Mouse (Mus musculus): ENCODE results near the gene Fcf1. TPM values are rescaled to one million over a fixed set of nuclear protein-coding genes. Genes with fewer than 3 reads are reported as not detected.

Gene Fcf1
- 89.0 and 100 TPM in 2 replicates for polyA plus RNA-seq (2011; ENCODE audit: insufficient read length, low read depth, missing spikeins)

DNA sequence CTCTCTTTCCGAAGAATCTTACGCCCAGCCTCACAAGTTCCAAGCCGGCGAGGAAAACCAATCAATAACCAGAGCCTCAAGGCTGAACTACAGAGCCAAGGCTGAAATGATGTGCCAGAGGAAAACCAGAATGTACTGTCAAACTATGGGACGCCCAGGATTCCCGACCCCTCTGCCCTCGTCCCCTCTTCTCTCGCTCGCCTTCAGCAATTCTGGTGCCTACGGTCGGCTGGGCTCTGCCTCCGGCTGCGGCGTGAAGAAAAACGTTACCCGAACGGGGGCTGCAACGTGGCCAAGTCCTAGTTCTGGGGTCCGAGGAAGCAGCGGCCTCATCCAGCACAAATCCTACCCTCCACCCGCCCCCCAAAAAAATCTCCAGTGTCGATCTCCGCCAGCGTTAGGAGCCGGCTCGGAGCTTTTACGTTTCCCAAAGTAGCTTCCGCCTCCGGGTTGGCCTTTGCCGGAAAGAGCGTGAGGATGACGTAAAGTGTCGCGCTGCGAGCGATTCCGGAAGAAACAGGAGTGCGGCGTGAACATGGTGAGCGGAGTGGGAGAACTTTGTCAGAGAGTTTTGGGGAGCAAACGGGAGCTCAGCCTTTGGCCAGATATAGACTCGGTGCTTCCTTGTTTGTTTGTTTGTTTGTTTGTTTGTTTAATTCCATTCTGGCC is at the start of gene Fcf1, which contains the start of gene Arel1:
TSS of gene Fcf1 (plus strand) at position 470 of the 669 bp plus-strand sequence.
TSS of gene Arel1 (minus strand) at position 473 of the 669 bp plus-strand sequence.
- H3K4me3 ChIP-seq (ENCODE audit: insufficient read depth, low read length), result peak within 1 kb of the TSS; percentile 96
- no peak within 1 kb of the TSS for H3K27ac ChIP-seq (ENCODE audit: insufficient read depth, low read length)
- no peaks in the 10 kb centered on the region for H3K4me1 ChIP-seq (ENCODE audit: control insufficient read depth, insufficient read depth, low read length)
- TF ChIP-seq CTCF (IDR thresholded peaks at IDR 0.05; ENCODE audit: borderline replicate concordance, insufficient read depth, low read length), result no peak
- TF ChIP-seq POLR2A (IDR thresholded peaks at IDR 0.05; ENCODE audit: low read depth, low read length), result peak; percentile 72

DNA sequence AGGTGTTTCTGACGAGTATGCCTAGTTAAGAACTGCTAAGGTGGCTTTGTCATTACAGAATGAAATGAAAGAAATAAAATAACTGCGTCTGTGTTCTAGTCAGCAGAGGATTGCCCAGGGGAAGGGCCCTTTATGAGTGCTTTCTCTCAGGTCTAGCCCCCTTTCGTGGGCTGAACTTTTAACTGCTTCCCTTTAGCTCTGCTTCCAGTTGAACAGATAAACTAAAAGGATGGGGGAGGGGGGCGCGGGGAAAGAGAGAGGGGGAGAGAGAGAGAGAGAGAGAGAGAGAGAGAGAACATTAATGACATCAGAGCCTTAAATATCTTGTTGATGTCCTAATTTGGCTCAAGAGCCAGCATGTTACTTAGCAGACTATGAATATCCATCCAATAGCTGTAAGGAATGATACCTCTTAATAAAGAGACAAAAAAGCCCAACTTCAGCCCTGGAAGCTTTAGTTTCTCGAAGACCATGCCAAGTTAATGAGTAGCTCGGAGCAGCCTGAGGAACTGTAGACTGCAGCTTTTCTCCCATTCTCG is 48.7 kb upstream of the Fcf1 start:
- no peak for TF ChIP-seq CTCF (IDR thresholded peaks at IDR 0.05; ENCODE audit: borderline replicate concordance, insufficient read depth, low read length)
- no peak for TF ChIP-seq POLR2A (IDR thresholded peaks at IDR 0.05; ENCODE audit: low read depth, low read length)
- Histone ChIP-seq H3K27ac (ENCODE audit: insufficient read depth, low read length) (no peak overlapping the region), H3K4me3 (ENCODE audit: insufficient read depth, low read length) (no peak overlapping the region), H3K4me1 (ENCODE audit: control insufficient read depth, insufficient read depth, low read length) (peaks cover 2% of the 10 kb centered on the region; the same call in 1 of the 2 replicates)

DNA sequence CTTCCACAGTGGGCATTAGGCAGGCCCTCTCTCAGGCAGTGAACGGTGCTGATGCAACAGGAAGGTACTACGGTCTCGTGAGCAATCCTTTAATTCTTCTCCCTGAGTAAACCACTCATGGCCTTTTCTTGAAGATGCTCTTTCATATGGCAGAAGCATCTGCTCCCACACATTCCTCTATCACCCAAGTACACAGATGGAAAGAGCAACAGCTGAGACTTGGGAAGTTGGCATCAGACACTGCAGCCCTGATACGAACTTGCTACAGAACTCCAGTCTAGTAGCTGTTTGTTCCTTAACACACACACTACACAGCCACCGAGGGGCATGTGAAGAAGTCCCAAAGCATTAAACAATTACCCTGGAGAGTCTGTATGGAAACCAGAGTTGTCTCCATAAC is 46.4 kb upstream of the Fcf1 start:
- no peak overlapping the region for H3K27ac ChIP-seq (ENCODE audit: insufficient read depth, low read length)
- peaks cover 2% of the 10 kb centered on the region; the same call in 1 of the 2 replicates for H3K4me1 ChIP-seq (ENCODE audit: control insufficient read depth, insufficient read depth, low read length)
- H3K4me3 ChIP-seq (ENCODE audit: insufficient read depth, low read length), result no peak overlapping the region
- TF ChIP-seq POLR2A (IDR thresholded peaks at IDR 0.05; ENCODE audit: low read depth, low read length) (no peak), CTCF (IDR thresholded peaks at IDR 0.05; ENCODE audit: borderline replicate concordance, insufficient read depth, low read length) (no peak)

DNA sequence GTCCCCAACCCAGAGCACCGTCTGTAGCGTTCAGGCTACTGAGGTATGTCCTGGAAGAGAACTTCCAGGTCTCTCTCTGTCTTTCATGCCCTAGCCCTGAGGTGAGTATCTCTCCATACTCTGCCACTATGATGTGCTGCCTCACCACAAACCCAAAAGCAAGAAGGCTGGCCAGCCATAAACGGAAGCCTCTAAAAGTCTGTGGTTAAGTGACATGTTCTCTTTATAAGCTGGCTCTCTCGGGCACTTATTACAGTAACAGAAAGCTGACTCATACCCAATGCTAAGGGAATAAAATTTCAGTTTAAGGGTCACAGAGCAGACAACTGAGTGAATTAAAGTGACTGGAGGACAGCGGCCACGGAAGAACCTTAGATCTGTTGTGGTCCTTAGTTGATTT is 44.2 kb upstream of the Fcf1 start:
- H3K4me1 ChIP-seq (ENCODE audit: control insufficient read depth, insufficient read depth, low read length), result no peaks in the 10 kb centered on the region
- H3K4me3 ChIP-seq (ENCODE audit: insufficient read depth, low read length), result no peak overlapping the region
- H3K27ac ChIP-seq (ENCODE audit: insufficient read depth, low read length), result no peak overlapping the region; the same call in 1 of the 2 replicates
- TF ChIP-seq CTCF (IDR thresholded peaks at IDR 0.05; ENCODE audit: borderline replicate concordance, insufficient read depth, low read length) (no peak), POLR2A (IDR thresholded peaks at IDR 0.05; ENCODE audit: low read depth, low read length) (no peak)

DNA sequence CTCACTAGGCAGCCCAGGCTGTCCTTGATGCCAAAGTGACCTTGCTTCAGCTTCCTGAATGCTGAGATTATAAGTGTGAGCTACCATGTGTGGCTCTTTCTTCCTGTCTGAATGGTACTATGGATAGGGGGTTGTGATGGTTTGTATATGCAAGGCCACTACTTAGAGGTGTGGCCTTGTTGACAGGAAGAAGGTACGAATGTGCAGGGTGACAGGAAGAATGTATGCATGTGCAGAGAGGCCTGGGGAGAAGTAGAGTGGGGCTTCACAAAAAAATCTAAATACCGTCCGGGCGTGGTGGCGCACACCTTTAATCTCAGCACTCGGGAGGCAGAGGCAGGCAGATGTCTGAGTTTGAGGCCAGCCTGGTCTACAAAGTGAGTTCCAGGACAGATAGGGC is 38.5 kb upstream of the Fcf1 start:
- H3K4me3 ChIP-seq (ENCODE audit: insufficient read depth, low read length), result no peak overlapping the region
- H3K27ac ChIP-seq (ENCODE audit: insufficient read depth, low read length), result no peak overlapping the region
- TF ChIP-seq CTCF (IDR thresholded peaks at IDR 0.05; ENCODE audit: borderline replicate concordance, insufficient read depth, low read length) (no peak), POLR2A (IDR thresholded peaks at IDR 0.05; ENCODE audit: low read depth, low read length) (no peak)
- no peaks in the 10 kb centered on the region for H3K4me1 ChIP-seq (ENCODE audit: control insufficient read depth, insufficient read depth, low read length)

DNA sequence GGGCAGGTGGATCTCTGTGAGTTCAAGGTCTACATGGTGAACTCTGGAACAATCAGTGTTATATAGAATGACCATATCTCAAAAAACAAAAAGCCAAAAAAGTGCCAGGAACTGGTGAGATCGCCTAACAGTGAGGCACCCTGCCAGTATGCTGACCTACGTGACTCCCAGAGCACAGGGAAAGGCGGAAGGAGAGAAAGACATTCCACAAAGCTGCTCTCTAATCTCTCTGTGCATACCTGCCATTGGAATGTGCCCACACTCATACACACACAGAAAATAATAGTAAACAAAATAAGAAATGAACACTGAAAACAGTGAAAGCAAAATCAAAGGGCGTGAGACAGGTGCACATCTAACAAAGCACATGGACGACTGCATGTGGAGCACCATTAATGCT is 35.4 kb upstream of the Fcf1 start:
- TF ChIP-seq CTCF (IDR thresholded peaks at IDR 0.05; ENCODE audit: borderline replicate concordance, insufficient read depth, low read length), result no peak
- TF ChIP-seq POLR2A (IDR thresholded peaks at IDR 0.05; ENCODE audit: low read depth, low read length), result no peak
- Histone ChIP-seq H3K27ac (ENCODE audit: insufficient read depth, low read length) (no peak overlapping the region), H3K4me3 (ENCODE audit: insufficient read depth, low read length) (no peak overlapping the region), H3K4me1 (ENCODE audit: control insufficient read depth, insufficient read depth, low read length) (no peaks in the 10 kb centered on the region)

DNA sequence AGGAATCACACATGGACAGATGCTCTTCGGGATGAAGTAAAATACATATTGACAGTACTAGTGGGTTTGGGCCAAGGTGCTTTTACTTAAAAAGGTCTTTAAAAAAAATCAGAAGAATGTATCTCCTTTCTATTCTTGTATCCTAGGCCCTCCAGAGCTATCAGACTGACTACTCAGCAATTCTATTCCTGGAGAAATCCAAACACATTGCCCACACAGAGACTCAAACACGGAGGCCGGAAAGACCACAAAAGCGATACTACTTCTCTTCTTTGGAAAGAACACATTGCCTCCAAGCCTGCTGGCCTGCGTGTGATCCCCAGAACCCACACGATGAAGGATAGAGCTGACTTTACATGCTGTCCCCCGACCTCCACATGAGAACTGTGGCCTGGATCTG is 31.6 kb upstream of the Fcf1 start:
- TF ChIP-seq CTCF (IDR thresholded peaks at IDR 0.05; ENCODE audit: borderline replicate concordance, insufficient read depth, low read length), result no peak
- TF ChIP-seq POLR2A (IDR thresholded peaks at IDR 0.05; ENCODE audit: low read depth, low read length), result no peak
- Histone ChIP-seq H3K4me1 (ENCODE audit: control insufficient read depth, insufficient read depth, low read length) (no peaks in the 10 kb centered on the region), H3K4me3 (ENCODE audit: insufficient read depth, low read length) (no peak overlapping the region), H3K27ac (ENCODE audit: insufficient read depth, low read length) (no peak overlapping the region)

DNA sequence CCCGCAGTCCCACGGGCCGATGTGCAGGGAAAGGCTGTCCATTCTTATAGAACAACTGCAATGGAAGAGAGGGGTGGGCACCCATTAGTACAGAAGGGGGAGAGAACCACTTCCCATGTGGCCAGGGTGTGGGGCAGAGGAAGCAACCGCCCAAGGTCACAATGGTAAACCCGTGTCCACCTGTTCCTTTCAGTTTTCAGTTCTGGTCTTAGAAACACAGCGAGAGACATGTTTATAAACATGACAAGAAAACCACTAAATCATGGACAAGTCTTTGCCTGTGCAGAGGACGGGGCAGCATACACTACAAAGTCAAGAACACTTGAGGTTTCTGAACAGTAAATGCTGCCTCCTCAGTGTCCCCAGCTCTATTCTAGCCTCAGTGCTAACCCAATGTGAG is 30.4 kb upstream of the Fcf1 start:
- Histone ChIP-seq H3K4me1 (ENCODE audit: control insufficient read depth, insufficient read depth, low read length) (no peaks in the 10 kb centered on the region), H3K4me3 (ENCODE audit: insufficient read depth, low read length) (no peak overlapping the region), H3K27ac (ENCODE audit: insufficient read depth, low read length) (no peak overlapping the region)
- no peak for TF ChIP-seq CTCF (IDR thresholded peaks at IDR 0.05; ENCODE audit: borderline replicate concordance, insufficient read depth, low read length)
- TF ChIP-seq POLR2A (IDR thresholded peaks at IDR 0.05; ENCODE audit: low read depth, low read length), result no peak

DNA sequence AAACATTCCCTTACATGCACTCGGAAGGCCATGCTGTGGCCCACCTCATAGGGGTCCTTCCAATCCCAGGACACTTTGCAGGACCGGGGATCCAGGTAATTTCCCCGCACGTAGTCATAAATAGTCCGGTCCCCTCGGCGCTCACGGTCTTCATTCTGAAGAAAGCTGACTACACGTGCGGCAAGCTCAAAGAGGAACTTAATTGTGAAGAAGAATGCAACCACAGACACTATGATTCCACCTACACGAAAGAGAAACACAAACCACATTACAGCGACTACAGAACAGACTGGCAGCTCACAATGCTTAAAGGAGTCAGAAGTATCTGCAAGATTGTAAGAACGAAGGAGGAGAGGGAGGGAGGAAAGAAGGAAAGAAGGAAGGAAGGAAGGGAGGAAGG is 29.0 kb upstream of the Fcf1 start:
- no peaks in the 10 kb centered on the region for H3K4me1 ChIP-seq (ENCODE audit: control insufficient read depth, insufficient read depth, low read length)
- H3K4me3 ChIP-seq (ENCODE audit: insufficient read depth, low read length), result no peak overlapping the region
- no peak overlapping the region for H3K27ac ChIP-seq (ENCODE audit: insufficient read depth, low read length)
- TF ChIP-seq POLR2A (IDR thresholded peaks at IDR 0.05; ENCODE audit: low read depth, low read length), result no peak
- no peak for TF ChIP-seq CTCF (IDR thresholded peaks at IDR 0.05; ENCODE audit: borderline replicate concordance, insufficient read depth, low read length)
